In genomic region chr3:61268453-61269335, GRCm38 (mm10) we compare ENCODE assay signal across 9 mouse cellular contexts.
DNase-seq lines count a peak whose midpoint lies in the region; ATAC-seq and TF ChIP-seq lines count a peak whose summit lies in the region.
"Had no signal": no experiment of that assay in that cellular context is flagged by ENCODE, and none has a peak within 500 bp of the region (broad histone marks: within the 10 kb centered on the region; RNA-seq: fewer than 3 reads in every experiment).

No protein-coding gene starts in this region.

- 67% methylated on average over 5 of the region's 5 CpGs for whole genome bisulfite sequencing in liver, embryonic 12.5 days (ENCODE audit: insufficient replicate concordance)
- 76% methylated on average over 5 of the region's 5 CpGs for WGBS in midbrain, embryonic 15.5 days

- DNase-seq in liver, result peak; percentile 9
- peak; percentile 79 for DNase-seq in adipocyte (ENCODE audit: low spot score)
- DNase-seq in embryo, embryonic 11.5 days (ENCODE audit: low read depth, low spot score), result peak; percentile 27
- peak; percentile 49 for DNase-seq in heart, postnatal 4 days
- DNase-seq in left cerebral cortex, adult 2 months (ENCODE audit: extremely low spot score in 1 of 2, low spot score in 2 of 2), result peak; percentile 60 to 67
- DNase-seq in spleen, adult 12 weeks (ENCODE audit: low spot score), result no peak

- H3K4me2 ChIP-seq in liver, embryonic 12.5 days, result no peak overlapping the region
- H3K4me2 ChIP-seq in midbrain, embryonic 15.5 days, result no peak overlapping the region
- H3K4me2 ChIP-seq: embryonic facial prominence, embryonic 15.5 days had no signal

- H3K27ac ChIP-seq in liver, embryonic 12.5 days, result no peak overlapping the region
- peak overlapping the region; percentile 41 for H3K27ac ChIP-seq in left cerebral cortex, adult 2 months
- no peak overlapping the region for H3K27ac ChIP-seq in midbrain, embryonic 15.5 days
- H3K27ac ChIP-seq: embryonic facial prominence, embryonic 15.5 days had no signal

- no peaks in the 10 kb centered on the region for H3K9me3 ChIP-seq in liver, embryonic 12.5 days (replicated peaks)
- H3K9me3 ChIP-seq in midbrain, embryonic 15.5 days, result no peaks in the 10 kb centered on the region
- H3K9me3 ChIP-seq: embryonic facial prominence, embryonic 15.5 days had no signal

- intact Hi-C loops in left cerebral cortex, adult 2 months (cut with DNase I), result loop anchor here (5.0 kb wide), 1 partner anchor 94 kb away; the partner anchor contains the start of gene Rap2b

- no peaks in the 10 kb centered on the region for H3K4me1 ChIP-seq in liver, embryonic 12.5 days
- H3K4me1 ChIP-seq in midbrain, embryonic 15.5 days, result no peaks in the 10 kb centered on the region
- H3K4me1 ChIP-seq: embryonic facial prominence, embryonic 15.5 days had no signal

- no peak for ATAC-seq in liver, embryonic 12.5 days
- peak; percentile 65 for ATAC-seq in midbrain, embryonic 15.5 days (replicated peaks)

- H3K27me3 ChIP-seq in liver, embryonic 12.5 days (replicated peaks), result no peaks in the 10 kb centered on the region
- H3K27me3 ChIP-seq in midbrain, embryonic 15.5 days (replicated peaks), result no peaks in the 10 kb centered on the region
- H3K27me3 ChIP-seq: embryonic facial prominence, embryonic 15.5 days had no signal

- no peaks in the 10 kb centered on the region for H3K36me3 ChIP-seq in liver, embryonic 12.5 days
- H3K36me3 ChIP-seq in midbrain, embryonic 15.5 days (replicated peaks), result no peaks in the 10 kb centered on the region
- H3K36me3 ChIP-seq: embryonic facial prominence, embryonic 15.5 days had no signal

- no peak overlapping the region for H3K4me3 ChIP-seq in liver, embryonic 12.5 days
- H3K4me3 ChIP-seq in left cerebral cortex, adult 2 months, result no peak overlapping the region
- no peak overlapping the region for H3K4me3 ChIP-seq in midbrain, embryonic 15.5 days
- H3K4me3 ChIP-seq: embryonic facial prominence, embryonic 15.5 days had no signal

- no peak overlapping the region for H3K9ac ChIP-seq in liver, embryonic 12.5 days
- H3K9ac ChIP-seq in midbrain, embryonic 15.5 days, result no peak overlapping the region
- H3K9ac ChIP-seq: embryonic facial prominence, embryonic 15.5 days had no signal

- TF ChIP-seq CTCF in left cerebral cortex, adult 2 months (IDR thresholded peaks at IDR 0.05), result peak; percentile 88
